Mouse (Mus musculus) large intestine, adult 2 months (tissue): ENCODE results near the gene Tmem182. TPM values are rescaled to one million over a fixed set of nuclear protein-coding genes. Genes with fewer than 3 reads are reported as not detected.
A peak's percentile ranks its signal among the peaks of the same experiment; 100 is the strongest.

Experiments
- DNase-seq: peaks from one replicate; pipeline ENCODE4 v3.0.0-alpha.2; 2012; ENCODE audit warnings: low read depth, low spot score
- WGBS: fragments of 180-500 bp; shearing (Covaris S2); methylation state at CpG from one replicate; pipeline ENCODE4 v1.1.7; 2018; 5-methylcytosine and 5-hydroxymethylcytosine counted together
- polyA plus RNA-seq: library from polyadenylated mRNA; depleted of rRNA; stranded (reverse); fragments of >200 nt; gene quantifications from 2 replicates; pipeline ENCODE4 v1.2.3, GENCODE M21; 2012; rRNA removed

The Tmem182 gene
- 0.47 and 0.62 TPM in 2 replicates for polyA plus RNA-seq

DNA sequence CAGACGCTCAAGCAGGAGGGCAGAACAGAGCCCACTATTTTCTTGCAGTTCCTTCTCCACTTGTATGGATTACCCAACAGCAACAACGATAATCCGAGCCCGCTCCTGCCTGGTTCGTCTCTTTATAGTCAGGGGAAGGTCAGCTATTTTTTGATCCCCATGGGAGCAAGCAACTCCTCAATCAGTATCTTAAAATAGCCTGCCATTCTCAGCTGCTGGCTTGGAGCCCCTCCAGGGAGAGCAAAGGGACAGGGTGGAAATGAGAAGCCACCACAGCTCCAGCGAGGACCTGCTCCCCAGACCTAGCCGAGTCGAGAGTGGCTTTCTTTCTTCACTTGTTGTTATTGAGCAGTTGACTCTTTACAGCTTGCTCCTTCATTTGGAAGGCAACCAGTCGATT, at the start of gene Tmem182:
TSS of gene Tmem182 (plus strand) at position 251 of the 400 bp plus-strand sequence.
- whole genome bisulfite sequencing: 75% methylated on average over 9 of the region's 9 CpGs

GRCm38 (mm10) chr1:40759751-40760445, 45.5 kb upstream of the Tmem182 start:
- DNase-seq: no peak
- WGBS: 60% methylated on average over 6 of the region's 6 CpGs

More for the DNA sequence above, at the start of gene Tmem182:
- DNase-seq: no peak

DNA sequence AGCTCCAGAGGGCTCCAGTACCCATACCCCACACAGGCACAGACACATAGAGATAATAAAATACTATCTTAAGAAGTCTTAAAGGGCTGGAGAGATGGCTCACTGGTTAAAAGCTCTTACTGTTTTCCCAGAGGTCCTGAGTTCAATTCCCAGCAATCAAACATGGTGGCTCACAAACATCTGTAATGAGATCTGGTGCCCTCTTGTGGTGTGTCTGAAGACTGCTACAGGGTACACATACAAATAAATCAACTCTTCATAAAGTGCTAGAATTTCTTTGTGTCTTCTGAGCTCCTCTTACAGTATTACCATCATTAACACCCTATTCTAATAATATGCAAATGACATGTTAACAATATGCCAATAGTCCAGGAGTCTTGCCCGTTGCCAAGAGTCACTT, 41.4 kb upstream of the Tmem182 start:
- 65% methylated on average over 1 of the region's 1 CpGs for WGBS
- no peak for DNase-seq

- DNase-seq: peak; percentile 87
- 17% methylated on average over 15 of the region's 15 CpGs for WGBS
Observed at GRCm38 (mm10) chr1:40764701-40765275, 40.6 kb upstream of the Tmem182 start.

DNA sequence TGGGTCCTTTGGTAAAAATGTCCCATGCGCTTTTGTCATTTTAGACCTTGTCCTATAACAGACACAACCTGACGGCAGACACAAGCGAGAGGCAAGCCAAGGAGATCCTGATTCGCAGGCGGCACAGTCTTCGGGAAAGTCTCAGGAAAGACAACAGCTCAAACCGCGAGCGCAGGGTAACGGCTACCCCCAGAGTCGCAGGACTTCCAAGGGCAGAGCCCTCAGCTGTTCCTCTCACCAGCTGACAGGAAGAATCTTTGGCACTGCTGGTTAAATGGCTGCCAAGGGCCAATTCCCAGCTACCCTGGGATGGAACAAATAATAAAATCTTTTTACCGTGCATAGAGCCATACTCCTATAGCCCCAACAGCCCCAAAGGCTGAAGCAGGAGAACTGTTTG, 39.9 kb upstream of the Tmem182 start:
- no peak for DNase-seq
- WGBS: 88% methylated on average over 12 of the region's 12 CpGs

- no peak for DNase-seq
- WGBS: 94% methylated on average over 18 of the region's 18 CpGs
Observed at GRCm38 (mm10) chr1:40767588-40767987, 37.8 kb upstream of the Tmem182 start.

DNA sequence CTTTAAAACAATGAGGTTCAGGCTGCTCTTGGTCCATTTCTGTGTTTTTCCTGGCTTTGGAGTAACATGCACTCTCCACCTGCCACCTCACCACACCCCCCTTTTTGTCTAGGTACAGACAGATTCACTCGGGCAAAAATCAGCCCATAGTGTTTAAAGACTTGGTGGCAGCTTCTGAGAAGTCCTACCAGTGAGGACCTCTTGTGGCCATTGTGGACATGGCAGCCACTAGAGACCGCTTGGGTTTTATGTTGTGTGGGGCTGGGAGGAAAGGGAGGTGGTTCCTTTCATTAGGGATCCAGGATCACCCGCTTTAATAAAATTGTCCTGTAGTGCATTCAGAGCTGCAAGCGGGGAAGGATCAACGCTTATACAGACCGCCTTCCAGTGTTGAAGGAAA, 36.8 kb upstream of the Tmem182 start:
- no peak for DNase-seq
- WGBS: 48% methylated on average over 6 of the region's 6 CpGs

- 66% methylated on average over 4 of the region's 4 CpGs for WGBS
- no peak for DNase-seq
Observed at GRCm38 (mm10) chr1:40769331-40769894, 36.0 kb upstream of the Tmem182 start.

DNA sequence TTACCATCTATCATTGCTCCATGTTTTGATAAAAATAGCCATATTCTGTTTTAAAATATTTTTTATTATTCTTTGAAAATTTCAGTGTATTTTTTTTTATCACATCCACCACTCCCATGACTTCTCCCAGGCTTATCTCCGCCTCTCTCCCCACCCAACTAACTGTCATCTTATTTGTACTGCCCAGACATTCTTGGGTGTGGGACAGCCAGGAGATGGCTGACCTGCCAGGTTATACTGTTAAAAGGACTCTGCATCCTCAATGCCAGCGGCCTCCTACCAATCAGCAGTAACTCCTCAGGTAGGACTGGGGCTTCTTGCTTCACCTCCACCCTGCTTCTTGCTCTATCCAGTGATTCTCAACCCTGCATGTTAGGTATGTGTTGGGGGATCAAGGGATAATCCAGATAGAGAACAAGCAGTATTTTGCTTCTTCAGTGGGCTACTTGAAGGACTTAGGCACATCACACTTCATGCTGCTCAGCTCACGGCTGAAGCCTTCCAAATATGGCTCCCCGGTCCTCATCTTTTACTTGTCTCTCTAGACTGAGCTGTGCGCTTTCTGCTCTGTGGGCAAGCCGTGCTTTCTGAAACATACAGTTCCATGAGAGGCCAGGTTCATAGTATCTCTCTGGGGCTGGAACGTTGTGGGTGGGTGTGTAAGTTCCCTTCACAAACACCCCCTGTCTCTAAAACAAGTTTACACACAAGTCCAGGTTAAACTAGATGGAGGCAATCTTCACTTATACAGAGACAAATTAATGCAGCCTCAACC, 34.0 kb upstream of the Tmem182 start:
- DNase-seq: no peak
- WGBS: 81% methylated on average over 7 of the region's 7 CpGs

DNA sequence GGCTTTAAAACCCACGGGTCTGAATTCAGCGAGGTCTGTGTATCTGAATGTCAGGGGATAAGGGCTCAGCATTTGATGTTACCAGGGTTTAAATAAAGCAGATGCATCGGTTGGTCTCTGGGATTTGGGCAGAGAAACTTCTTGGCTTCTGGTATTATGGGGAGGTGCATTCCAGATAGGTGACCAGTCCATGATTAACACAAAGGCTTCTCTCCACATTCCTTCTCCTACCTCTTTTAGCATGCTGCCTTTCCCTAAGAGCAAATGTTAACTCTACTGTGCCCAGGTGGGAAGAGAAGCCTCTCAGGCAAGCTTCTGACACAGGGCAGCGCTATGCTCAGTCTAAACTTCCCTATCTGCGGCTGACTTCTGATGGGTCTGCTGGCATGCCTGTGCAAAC, 32.2 kb upstream of the Tmem182 start:
- no peak for DNase-seq

GRCm38 (mm10) chr1:40774040-40774439, 31.4 kb upstream of the Tmem182 start:
- DNase-seq: no peak
- 89% methylated on average over 10 of the region's 10 CpGs for WGBS

More for the DNA sequence above, 32.2 kb upstream of the Tmem182 start:
- WGBS: 90% methylated on average over 5 of the region's 5 CpGs

DNA sequence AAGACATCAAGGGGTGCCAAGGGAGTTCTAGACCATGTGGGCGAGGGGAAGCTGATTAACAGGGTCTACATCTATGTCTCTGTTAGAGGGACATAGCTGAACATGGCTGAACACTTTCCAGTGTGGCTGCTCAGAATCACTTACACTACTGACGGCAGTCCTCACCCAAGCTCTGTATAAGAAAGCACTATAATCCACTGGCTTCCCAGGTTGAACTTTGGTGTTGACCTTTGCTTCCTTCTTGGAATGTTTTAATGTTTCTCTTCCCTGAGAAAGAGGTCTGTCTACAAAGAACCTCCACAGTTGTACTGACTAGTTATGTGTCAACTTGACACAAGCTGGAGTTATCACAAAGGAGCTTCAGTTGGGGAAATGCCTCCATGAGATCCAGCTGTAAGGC, 29.3 kb upstream of the Tmem182 start:
- no peak for DNase-seq

DNA sequence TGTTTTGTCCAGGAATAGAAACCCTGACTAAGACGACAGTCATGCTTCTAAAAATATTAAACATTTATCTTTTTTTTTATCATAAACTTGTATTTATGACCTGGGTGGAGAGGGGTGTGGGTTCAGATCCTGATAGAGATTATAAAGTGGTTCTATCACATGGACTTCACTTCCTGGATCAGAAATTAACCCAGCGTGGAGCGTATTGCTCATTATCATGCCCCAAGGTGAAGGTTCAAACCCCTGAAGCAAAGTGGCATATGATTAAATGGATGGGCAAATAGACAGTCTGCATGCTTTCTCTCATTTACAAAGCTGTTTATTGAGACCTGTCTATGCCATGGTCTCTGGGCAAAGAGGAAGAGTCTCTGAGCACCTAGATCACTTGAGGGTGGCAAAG, 28.6 kb upstream of the Tmem182 start:
- no peak for DNase-seq
- WGBS: 30% methylated on average over 3 of the region's 3 CpGs

More for the DNA sequence above, 29.3 kb upstream of the Tmem182 start:
- WGBS: 65% methylated on average over 2 of the region's 2 CpGs

DNA sequence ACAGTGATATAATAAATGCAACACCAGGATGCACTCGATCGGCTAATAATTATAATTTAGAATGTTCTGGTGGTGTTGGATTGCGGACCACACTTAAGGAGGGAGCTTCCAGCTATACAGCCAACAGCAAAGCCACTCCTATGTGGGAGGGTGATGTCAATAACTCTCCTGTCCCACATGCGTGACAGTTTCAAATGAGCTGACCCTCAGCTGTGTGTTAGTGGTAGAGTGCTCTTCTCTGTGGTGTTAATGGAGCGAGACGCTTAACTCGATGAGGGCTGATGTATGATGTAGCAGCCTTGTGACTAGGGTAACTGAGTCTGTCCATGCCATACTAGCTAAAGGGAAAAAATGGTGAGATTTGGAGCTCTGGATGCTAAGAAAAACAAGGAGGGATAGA, 22.0 kb upstream of the Tmem182 start:
- 97% methylated on average over 7 of the region's 7 CpGs for WGBS
- DNase-seq: no peak

DNA sequence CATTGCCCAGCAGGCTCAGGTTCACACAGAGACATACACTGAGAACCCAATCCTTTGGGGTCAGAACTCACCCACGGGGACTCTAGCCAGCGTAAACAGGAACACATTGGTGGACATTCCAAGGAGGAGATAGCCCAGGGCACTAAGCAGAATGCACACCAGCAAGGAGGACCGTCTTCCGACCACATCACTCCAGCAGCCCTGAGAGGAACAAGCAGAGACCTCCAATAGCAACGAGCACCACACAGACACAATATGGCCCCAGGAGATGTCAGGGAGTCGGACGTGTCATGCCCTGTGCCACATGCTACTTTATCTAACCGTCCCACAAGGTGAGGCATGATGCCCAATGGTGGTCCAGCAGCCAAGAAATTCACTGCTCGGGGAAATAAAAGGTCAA, 21.1 kb upstream of the Tmem182 start:
- 95% methylated on average over 9 of the region's 9 CpGs for WGBS
- no peak for DNase-seq

DNA sequence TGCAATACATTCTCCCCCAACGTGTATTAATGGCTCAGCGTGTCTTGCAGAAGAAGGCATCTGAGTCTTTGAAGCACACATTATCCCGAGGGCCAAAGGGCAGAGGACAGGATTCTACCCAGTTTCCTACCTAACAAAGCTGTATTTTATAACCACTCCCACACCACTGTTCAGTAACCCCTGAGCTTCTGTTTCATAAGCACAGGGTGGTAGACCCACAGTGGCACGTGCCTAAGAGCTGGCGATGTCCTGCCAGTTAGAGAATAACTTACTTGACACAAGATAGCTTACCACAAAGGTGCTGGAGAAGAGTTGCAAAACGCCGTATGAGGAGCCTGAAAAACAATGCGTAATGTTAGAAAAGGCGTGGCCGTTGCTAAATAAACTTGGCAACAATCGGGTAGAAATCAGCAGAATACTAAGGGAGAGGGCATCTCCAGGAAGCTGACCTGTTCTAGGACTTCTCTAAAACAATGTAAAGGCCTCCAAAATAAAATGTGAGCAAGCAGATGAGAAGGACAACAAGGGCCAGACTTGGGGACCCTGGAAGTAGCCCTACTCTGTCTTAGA, 19.4 kb upstream of the Tmem182 start:
- no peak for DNase-seq
- 41% methylated on average over 11 of the region's 11 CpGs for WGBS

GRCm38 (mm10) chr1:40788956-40789355, 16.4 kb upstream of the Tmem182 start:
- no peak for DNase-seq
- WGBS: 89% methylated on average over 6 of the region's 6 CpGs

- no peak for DNase-seq
- 12% methylated on average over 5 of the region's 5 CpGs for WGBS
Observed at GRCm38 (mm10) chr1:40789666-40790233, 15.7 kb upstream of the Tmem182 start.

GRCm38 (mm10) chr1:40790324-40791141, 14.9 kb upstream of the Tmem182 start, which contains the start of gene Mfsd9:
Gene Mfsd9 (minus strand): TSS chr1:40790687.
- 3% methylated on average over 38 of the region's 38 CpGs for WGBS
- DNase-seq: no peak
